Comparison of ENCODE assay signal across 21 mouse cellular contexts in the genomic region with DNA sequence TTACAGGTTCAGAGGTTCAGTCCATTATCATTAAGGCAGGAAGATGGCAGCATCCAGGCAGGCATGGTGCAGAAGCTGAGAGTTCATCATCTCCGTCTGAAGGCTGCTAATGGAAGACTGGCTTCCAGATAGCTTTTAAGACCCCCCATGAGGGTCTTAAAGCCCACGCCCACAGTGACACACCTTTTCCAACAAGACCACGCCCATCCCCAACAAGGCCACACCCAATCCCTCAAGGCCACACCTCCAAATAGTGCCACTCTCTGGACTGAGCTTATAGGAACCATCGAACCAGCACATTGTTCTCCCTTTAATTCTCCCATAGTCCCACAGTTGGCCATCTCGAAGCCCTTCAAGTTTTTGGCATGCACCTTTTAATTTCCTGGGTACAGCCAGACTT. TPM values are rescaled to one million over a fixed set of nuclear protein-coding genes. Genes with fewer than 3 reads are reported as not detected.
DNase-seq lines count a peak whose midpoint lies in the region; TF ChIP-seq lines count a peak whose summit lies in the region.
"Had no signal": no experiment of that assay in that cellular context is flagged by ENCODE, and none has a peak within 500 bp of the region (broad histone marks: within the 10 kb centered on the region; RNA-seq: fewer than 3 reads in every experiment).

No protein-coding gene starts in this region.

- 78% methylated on average over 5 of the region's 5 CpGs for WGBS in lung, adult 2 months

- no peak for TF ChIP-seq CTCF in E14TG2a.4 (conservative IDR thresholded peaks at IDR 0.05; ENCODE audit: low read length)
- TF ChIP-seq CTCF in lung, adult 2 months (IDR thresholded peaks at IDR 0.05; ENCODE audit: insufficient read depth, low read length) = no peak

- no peaks in the 10 kb centered on the region for H3K9me3 ChIP-seq in E14TG2a.4 (ENCODE audit: low read length)
- H3K9me3 ChIP-seq: embryonic facial prominence, embryonic 13.5 days; embryonic facial prominence, embryonic 15.5 days; forebrain, embryonic 10.5 days; forebrain, embryonic 12.5 days had no signal

- H3K4me3 ChIP-seq in E14TG2a.4 (replicated peaks; ENCODE audit: low read length) = peak overlapping the region; percentile 50
- no peak overlapping the region for H3K4me3 ChIP-seq in lung, adult 2 months (replicated peaks; ENCODE audit: extremely low read depth, low read depth, low read length)
- H3K4me3 ChIP-seq: embryonic facial prominence, embryonic 13.5 days; embryonic facial prominence, embryonic 15.5 days; erythroblast, embryonic 14.5 days; forebrain, embryonic 10.5 days; forebrain, embryonic 12.5 days had no signal

- no peaks in the 10 kb centered on the region for H3K36me3 ChIP-seq in E14TG2a.4 (ENCODE audit: insufficient read depth, low read length)
- H3K36me3 ChIP-seq: embryonic facial prominence, embryonic 13.5 days; embryonic facial prominence, embryonic 15.5 days; forebrain, embryonic 10.5 days; forebrain, embryonic 12.5 days had no signal

- DNase-seq in ES-CJ7 (ENCODE audit: low read depth, low spot score) (peak; percentile 78), ZHBTc4 (ENCODE audit: low read depth, low spot score) (peak; percentile 55)
- DNase-seq in lung, adult 2 months = no peak
- DNase-seq in cerebellum, postnatal 4 days (ENCODE audit: low spot score in 2 of 2) = no peak
- DNase-seq: adrenal gland, adult 2 months; adrenal gland, postnatal 10 days; adrenal gland, postnatal 25 days; B cell, adult 2 months; cerebellum, adult 11 months; cerebellum, adult 18-20 months; cerebellum, adult 8-10 months; cerebellum, postnatal 10 days; cerebellum, postnatal 25 days; embryo, embryonic 11 days had no signal

- no peaks in the 10 kb centered on the region for H3K27me3 ChIP-seq in E14TG2a.4 (ENCODE audit: insufficient read depth, low read length)
- H3K27me3 ChIP-seq: CH12.LX; embryonic facial prominence, embryonic 13.5 days; embryonic facial prominence, embryonic 15.5 days; forebrain, embryonic 12.5 days had no signal

- no peak for TF ChIP-seq POLR2A in lung, adult 2 months (IDR thresholded peaks at IDR 0.05; ENCODE audit: borderline replicate concordance, extremely low read depth, low read depth, low read length)

- peaks cover 44% of the 10 kb centered on the region for H3K4me1 ChIP-seq in E14TG2a.4 (replicated peaks; ENCODE audit: low read depth, low read length)
- 0 out of 2 replicates have a peak, but pooled peaks cover 3% of the 10 kb centered on the region for H3K4me1 ChIP-seq in lung, adult 2 months (ENCODE audit: control insufficient read depth, insufficient read depth, low read length)

RNA-seq across cellular contexts. Expression of gene Micu1, which starts 2.8 kb away (rescaled TPM):
- polyA plus RNA-seq in lung, adult 2 months (2012; rRNA removed) = 46.2 and 76.8 TPM in 2 replicates

Comparison
In these comparisons a context has a peak if more than half of its experiments do, and no peak if none do; other contexts are left out.
1. DNase-seq: peak in ES-CJ7 (single experiment) and ZHBTc4 (single experiment); none in lung, adult 2 months (single experiment) and cerebellum, postnatal 4 days (0 of 2).